Mouse (Mus musculus) ovary, adult 18-20 months (tissue): Measurements from ENCODE around the gene Cacna1e.
A peak's percentile ranks its signal among the peaks of the same experiment; 100 is the strongest.

Source experiments
- DNase-seq: peaks from one replicate; pipeline ENCODE4 v3.0.0; 2022; ENCODE audit warnings: low spot score, mixed read lengths

The Cacna1e gene

DNA sequence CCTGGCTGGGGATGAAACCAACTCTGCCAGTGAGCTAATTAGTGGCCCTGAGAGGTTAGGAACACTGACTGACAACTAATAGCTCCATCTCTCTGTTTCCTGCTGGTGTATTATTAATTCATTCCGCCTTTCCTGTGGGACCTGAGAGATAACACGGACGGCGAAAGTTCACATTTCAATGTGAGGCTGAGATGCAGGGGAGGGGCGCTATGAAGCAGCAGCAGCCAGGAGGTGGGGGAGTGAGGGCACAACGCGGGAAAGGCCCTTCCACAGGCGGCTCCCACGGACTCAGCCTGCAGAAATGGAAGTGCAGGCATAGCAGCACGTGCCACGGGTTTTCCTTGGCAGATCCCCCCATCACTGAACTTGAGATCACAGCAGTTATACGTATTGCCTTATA is 99.4 kb downstream of the Cacna1e start:
- no peak for DNase-seq

DNA sequence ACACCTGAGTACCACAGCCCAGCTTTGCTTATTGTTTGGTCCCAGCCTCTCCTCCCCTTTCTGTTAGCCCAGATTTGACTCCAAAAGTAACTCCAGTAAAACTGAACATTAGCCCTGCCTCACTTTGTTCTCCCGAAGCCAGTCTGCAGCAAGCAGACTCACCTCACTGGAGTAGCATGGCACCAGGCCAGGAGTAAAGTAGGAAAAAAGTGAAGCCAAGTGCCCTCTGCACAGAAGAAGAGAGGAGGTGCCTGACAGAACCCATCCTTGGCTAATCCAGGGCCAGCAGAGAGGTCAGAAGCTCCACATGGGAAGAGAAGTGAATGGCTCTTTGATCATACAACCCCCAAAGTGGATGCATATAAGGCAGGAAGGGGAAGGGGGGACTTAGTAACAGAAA is 100.8 kb downstream of the Cacna1e start:
- DNase-seq, result no peak

DNA sequence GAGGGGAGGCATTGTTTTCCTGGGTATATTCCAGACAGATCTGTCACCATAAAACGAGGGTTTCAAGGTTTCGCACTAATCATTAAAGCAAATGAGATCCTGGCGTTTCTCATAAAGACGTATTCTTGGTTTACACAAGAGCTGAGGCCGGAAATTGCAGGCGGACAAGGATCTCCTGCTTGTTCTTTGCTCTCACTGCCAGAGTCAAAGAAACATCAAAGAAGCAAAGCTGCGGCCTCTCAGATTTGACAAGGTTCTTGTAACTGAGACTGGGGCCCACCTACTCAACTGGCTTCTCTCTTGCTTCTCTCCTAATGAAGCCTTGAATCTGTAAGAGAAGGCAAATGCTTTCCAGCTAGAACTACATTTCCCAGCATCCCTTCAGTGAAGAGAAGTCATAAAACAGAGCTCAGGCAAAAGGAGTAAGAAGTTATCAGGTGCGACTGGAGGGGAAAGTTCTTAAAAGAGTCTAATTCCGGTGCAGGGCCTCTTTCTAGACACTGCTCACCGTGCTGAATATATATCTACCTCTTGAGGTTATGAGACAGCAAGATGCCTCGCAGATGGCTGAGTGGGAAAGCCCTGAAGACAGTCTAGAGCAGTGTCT is 104.3 kb downstream of the Cacna1e start:
- no peak for DNase-seq

DNA sequence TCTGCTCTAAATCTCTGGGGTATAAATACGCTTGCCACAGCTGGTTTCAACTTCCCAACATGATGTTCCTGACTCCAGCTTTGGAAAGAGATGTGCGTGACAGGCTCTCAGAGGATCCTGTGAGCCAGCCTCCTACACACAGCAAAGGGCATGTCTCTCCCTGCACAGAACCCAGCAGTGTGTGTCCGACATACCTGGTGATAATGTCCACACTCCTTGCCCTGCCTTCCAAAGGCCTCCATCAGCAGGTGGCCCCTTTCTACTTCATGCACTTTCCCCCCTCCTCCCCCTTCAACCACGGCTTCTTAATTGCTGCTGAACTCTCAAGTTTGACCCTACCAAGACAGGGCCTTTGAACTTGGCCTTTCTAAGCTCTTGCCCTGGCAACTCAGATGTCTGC is 108.0 kb downstream of the Cacna1e start:
- no peak for DNase-seq

DNA sequence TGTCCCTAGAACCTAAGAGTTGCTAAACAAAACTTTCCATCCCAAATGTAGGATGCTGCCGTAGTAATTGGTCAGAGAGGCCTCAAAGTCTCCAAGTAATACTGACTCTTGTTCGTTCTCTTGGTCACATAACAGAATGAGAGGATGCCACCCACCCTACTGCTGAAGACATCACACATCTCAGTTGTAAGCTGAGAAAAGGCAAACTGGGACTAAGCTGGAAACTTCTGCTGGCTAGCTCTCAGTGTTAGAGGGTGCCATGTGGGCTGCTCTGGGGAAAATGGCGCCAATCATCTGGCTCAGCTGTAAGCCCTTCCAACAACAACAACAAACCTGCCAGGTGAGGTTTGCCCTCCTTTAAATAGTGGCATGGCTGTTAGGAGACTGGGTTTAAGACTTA is 109.8 kb downstream of the Cacna1e start:
- DNase-seq, result no peak

DNA sequence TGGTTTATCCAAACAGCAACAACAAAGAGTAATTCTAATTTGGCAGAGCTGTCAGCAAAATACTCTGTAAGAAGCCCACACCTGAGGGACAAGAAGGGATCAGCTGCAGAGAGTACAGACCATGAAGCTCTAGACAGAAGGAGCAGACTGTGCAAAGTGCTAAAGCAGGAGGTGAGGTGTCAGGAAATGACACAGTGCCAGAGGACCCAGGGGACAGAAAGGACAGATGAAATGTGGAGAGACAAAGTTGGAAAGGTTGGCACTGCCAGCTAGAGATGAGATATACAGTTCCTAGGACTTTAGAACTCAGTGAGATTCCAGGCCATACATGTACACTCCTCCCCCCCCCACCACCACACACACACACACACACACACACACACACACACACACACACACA is 113.2 kb downstream of the Cacna1e start:
- DNase-seq, result no peak

DNA sequence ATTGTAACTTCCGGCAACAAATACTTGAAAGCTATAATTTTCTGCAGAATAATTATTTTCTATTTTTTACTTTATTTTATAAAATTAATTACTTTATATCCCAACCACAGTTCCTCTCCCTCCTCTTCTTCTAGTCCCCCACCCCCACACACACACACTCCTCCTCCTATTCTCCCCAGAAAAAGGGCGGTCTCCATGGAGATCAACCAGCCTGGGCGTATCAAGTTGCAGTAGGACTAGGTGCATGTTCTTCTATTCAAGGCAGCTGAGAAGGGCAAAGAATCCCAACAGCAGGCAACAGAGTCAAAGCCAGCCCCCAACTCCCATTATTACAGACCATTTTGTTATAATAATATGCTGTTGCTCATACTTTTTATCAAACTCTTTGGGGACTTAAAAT is 113.8 kb downstream of the Cacna1e start:
- no peak for DNase-seq

DNA sequence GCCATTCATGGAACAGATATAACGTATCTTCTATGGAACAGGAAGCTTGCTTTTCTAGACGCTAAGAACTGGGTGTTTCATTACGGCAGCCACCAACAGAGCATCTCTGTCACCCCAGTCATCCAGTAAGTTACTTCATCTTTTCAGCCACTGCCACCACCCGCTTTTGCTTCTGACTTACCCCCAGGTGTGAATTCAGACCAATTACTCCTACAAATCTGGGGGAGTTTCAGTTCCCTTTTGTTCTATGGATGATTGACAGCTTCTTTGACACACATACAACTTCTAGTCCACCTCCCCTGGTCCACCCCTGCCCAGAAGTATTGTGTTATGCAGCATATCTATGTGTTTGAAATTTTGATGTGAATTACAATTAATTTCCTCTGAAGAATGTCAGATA is 121.2 kb downstream of the Cacna1e start:
- no peak for DNase-seq

DNA sequence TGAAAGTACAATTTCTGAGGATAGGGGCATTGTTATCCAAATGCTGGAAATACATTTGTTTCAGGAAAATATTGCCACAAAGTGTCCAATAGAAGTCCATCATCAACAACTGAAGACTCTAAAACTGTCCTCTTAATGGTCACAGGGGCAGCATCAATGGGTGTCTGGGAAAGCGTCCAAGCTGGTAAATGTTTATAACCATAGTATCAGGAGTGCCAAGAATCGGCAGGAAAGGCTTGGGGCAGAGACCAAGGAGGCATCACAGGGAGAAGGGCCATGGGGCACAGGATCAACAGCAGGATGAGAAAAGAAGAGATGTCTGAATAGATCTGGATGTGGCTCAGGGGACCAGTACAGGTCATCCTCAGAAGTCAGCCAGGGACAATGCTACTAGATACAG is 132.2 kb downstream of the Cacna1e start:
- no peak for DNase-seq

DNA sequence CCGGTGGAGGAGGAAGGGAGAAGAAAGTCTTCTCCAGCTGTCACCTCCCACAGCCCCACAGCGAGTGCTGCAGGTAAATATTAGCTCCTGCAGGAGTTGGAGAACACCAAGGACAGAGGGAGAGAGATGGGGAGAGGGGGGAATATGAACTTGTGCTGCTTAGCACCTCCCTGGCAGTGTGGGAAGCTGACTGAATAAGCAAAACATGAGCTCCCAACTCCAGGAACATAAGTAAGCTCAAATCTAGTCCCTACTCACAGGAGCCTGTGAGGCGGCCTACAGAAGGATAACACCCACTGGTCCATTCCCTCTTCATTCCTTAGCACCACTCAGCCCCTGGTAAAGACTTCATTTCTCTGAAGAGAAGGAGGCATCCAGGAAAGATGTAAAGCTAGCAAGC is 135.8 kb downstream of the Cacna1e start:
- DNase-seq, result no peak

DNA sequence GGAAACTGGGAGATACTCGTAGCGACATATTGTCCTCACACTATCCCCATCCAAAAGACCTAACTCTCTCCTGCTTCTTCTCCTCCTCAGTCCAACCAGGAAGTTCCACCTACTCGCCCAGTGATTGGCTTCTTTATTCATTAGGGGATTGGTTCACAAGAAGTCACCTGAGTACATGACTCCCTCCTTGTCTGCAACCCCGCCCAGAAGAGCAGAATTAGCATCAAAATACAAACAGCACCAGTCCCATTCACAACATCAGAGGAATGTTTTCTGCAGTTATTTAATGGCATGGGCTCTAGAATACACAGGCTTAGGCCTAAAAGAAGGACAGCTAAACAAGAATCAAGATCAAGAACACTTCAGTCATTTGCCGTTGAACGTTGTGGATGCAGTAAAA is 139.1 kb downstream of the Cacna1e start:
- no peak for DNase-seq

DNA sequence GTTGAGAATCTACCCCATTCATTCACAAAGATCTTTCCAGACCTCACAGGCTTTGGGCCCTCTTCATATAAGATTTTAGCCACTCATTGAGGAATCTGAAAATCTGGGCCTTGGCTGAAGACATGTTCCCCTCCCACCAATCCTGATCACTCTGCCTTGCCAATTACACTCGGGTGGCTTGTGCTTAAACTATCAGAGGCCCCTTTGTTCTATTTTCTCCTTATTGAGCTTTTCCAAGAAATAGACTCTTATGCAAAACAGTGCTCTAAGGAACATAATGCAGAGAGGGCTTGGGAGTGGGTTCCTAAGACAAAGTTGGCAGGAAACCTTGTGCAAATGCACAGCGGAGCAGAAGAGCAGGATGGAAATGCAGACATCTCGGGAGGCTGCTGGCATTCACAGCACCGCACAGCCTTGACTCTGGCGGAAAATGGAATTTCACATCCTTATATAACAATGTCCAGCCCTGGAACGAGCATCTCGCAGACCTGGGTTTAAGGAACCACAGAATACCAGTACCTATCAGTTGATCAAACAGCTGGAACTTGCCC is 153.8 kb downstream of the Cacna1e start:
- no peak for DNase-seq

DNA sequence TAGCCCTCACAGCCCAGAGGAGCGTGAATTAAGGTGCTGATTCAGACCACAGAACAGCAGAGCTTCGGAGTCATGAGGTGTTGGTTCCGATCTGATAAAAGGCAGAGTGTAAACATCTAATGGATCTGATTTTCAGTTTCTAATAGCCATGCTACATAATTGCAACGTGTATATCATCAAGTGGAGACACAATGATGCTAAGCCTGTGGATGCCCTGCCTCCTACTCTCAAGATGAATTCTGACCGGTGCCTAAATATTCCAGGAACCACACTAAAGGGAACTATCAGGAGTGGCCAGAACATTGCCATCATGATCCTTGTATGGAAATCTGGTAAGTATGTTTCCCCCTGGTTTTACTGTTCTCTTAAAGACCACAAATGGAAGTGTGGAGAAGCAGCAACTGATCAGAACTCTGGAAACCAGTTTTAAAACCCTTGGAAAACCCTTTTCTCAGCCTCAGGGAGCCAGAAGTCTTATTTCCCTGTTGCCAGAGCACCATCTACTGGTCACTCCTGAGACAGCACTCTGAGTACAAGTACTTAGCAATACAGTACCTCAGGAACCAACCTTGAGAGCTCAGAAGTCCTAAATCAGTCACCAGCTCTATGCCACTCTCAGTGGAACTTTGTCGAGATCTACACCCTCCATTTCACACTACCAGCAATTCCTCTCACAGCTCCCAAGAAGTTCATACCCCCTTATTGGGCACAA is 154.9 kb downstream of the Cacna1e start:
- DNase-seq, result peak; percentile 18

DNA sequence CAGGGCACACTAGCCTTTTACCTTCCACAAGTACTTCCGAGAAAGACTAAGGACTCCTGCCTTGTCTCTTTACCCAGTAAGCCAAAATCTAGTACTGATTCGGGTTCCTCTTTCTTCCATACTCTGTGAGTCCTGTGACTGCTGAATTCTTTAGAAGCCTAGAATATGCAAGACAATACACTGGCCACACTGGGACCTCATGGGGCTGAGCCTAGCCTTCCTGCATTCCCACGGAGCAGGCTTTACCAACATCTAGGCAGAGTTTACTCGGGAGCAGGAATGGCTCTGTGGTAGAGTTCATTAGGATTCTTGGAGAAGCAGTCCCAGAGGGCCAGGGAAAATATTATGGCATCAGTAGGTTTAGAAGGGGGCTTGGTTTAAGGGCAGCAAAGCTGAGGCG is 155.6 kb downstream of the Cacna1e start:
- no peak for DNase-seq

DNA sequence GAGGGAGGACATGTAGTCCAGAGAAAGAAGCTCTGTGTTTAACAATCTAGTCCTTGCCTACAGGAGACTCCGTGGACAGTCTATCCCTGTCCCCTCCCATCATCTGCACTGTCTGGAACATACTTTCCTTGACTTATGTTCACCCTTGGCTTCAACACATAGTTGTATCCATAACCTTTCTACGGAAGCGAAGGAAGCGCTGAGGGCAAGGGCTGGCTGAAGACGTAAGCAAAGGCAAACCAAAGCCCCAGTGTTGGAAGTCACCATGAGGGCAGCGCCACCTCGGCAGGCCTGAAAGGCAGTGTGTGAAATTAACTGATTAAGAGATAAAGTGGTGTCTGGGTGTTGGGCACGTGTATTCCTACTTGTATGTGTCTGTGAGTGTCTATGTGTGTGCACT is 156.6 kb downstream of the Cacna1e start:
- DNase-seq, result no peak

DNA sequence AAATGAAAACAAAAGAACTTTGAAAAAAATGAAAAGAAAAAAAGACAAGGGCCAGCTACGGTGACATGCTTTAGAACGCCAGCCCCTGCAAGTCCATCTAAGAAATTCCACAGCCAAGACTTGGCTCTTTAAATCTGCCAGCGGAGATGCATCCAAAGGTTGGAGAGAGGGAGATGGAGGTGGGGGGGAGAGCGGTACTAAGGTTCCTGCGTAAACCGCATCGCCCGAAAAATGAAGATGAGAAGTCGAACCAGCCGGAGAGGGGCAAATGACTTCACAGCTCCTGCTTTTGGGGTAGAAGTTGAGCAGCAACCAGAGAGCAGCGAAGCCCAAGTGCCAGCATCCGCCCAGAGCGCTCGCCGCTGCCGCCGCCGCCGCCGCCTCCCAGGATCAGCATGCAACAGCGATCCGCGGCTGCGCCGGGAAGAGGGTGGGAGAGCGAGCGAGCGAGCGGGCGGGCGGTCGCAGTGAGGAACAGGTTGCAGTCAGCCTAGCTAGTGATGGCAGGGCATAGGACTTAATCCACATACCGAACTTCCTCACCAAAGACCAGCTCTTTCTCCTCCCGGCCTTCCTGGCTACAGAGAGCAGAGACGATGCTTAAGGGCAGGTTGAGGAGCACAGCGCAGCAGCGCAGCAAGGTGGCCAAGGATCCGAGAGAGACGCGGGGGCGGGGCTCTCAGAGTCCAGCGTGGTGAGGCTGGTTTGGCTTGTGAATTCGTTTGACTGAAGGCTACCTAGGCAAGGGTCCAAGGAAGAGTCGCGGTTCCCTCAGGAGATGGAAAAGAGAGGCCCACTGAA is 157.7 kb downstream of the Cacna1e start:
- no peak for DNase-seq

DNA sequence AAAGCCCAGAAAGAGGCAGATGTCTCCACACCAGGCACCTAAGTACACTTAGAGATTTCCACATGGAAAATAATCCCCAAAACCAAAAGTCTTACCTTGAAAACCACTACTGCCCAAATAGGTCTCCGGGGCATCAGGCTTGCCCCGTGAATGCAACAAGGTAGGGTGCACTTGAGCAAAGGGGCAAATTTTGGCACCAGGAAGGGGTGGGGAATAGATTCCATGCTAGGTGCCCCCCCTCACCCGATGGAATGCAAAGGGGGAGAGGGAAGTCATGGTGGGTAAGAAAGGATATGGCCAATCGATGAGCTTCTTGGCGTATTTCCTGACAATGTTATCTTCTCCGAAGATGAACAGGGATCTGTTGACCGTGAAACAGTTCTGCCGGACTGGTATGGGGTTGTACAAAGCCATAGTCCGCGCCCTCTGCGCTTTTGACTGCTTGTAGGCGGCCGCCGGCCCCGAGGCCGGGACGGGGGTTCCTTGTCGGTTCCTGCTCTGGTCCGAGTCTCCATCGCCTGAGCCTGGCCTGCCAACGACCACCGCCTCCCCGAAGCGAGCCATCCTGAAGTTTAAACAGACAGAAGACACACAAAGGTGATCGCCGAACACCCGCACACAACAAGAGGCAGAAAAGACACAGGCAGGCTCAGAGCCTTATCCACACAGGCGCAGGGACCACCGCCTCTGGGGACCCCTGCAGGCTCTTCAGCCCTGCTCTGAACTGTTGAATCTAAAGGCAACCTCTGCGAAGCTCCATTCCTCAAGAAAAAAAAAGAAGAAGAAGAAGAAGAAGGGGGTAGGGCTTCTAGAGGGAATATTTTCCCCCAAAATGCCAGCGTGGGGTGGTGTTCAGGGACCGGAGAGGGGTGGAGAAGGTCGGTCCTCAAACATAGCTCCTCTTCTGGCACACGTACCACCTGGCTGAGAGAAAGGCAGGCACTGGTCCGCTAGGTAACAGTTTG is 158.7 kb downstream of the Cacna1e start:
- no peak for DNase-seq

DNA sequence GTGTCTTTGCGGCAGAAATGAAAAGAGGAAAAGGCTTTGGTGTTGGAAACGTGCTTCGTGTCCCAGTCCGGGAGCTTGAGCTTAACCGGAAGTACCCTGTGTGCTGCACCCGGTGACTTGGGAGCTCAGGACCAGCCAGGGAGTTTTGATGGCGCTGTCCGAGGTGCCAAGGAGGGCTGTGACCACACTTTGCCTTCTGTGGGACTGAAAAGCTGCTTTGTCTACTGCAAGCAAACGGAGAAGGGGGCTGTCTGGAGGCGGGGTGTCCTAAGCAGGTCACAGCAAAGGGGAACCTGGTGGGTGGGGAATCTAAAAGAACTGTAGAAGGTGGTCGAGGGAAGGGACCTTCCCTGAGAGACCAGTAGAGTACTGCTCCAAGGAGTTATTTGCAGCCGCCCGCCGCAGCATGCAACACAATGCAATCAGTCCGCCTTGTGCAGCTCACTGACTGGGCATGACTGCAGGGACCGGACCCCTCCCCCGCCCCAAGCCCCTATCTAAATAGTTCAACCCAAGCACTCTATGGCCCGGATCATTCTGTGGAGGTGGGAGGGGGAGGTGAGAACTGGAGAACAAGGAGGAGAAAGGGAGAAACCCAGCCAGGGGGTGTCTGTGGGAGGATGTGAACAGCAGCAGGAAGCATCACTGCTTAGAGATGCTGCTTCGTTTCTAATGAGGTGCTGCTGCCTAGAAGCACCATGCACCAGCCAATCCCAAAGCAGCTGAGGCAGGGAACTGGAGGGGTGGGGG is 160.6 kb downstream of the Cacna1e start:
- DNase-seq, result no peak

DNA sequence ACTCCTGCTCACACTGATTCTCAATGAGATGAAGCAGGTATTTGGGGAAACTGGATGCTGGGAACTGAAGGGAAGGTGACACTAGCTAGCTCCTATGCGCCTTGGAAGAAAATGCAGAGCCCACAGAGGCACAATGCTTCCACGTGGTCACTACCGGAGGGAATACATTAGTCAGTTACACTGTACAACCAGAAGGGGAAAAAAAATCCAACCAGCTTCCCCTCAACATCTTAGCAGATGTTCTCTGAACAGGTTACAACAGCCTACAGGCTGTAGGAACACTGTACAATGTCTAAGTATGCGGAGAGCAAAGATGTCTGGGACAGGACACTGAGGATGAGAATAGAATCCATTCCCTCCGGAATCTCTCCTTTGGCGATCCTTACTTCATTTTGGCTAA is 161.2 kb downstream of the Cacna1e start:
- DNase-seq, result no peak

DNA sequence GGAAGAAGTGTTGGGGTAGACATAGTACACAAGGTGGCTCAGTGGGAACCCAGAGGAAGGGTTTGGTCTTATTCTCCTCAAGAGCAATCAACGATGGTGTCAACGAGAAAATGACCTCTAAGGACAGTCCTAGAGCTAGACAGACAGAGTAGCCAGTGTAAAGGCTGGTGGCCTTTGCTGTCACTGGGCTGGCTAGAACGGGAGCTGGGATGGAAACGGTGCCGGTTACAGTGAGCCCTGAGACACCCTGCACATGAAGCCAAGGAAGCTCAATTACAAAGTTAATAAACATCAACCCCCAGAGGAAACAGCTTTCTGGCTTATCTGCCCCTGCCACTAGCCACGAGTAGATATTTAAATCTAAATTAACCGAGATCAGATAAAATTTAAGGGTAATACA is 168.7 kb downstream of the Cacna1e start:
- no peak for DNase-seq

DNA sequence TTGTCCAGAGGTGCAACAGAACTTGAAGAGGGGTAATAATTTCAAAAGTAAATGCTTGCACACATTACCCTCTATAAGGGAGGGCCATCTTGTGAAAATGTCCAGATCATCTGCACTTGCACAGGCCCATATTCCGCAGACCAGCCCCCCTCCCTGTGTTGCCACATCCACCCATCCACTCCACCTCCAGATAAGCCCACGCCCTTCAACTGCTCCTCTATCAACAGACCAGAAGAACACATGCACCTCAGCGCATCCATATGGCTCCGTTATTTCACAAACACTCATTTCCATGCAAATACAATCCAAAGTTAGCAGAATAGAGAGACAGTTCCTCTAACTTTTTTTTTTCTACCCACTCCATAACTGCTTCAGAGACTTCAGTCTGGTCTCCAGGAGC is 171.6 kb downstream of the Cacna1e start:
- no peak for DNase-seq
